Mouse (Mus musculus): ENCODE measurements around the gene Dolpp1. TPM values are rescaled to one million over a fixed set of nuclear protein-coding genes. Genes with fewer than 3 reads are reported as not detected.

The Dolpp1 gene
- polyA plus RNA-seq, 1 experiment from 2014 or later: 53.0 TPM

- peak overlapping the region; percentile 98 for H3K27ac ChIP-seq
- peaks cover 64% of the 10 kb centered on the region for H3K36me3 ChIP-seq (ENCODE audit: poor library complexity, severe bottlenecking)
- 92% methylated on average over 6 of the region's 6 CpGs for WGBS
These were observed 47.6 kb downstream of the Dolpp1 start for GRCm38 (mm10) chr2:30439631-30440030.

GRCm38 (mm10) chr2:30440211-30440700, 48.2 kb downstream of the Dolpp1 start:
- peak overlapping the region; percentile 21; the same call in 1 of the 2 replicates for H3K9ac ChIP-seq
- H3K4me1 ChIP-seq: peaks cover 43% of the 10 kb centered on the region

More at GRCm38 (mm10) chr2:30439631-30440030, 47.6 kb downstream of the Dolpp1 start:
- Histone ChIP-seq H3K9ac (0 out of 2 replicates have a peak overlapping the region, but pooled peaks have one; percentile 21), H3K4me2 (no peak overlapping the region), H3K9me3 (replicated peaks) (no peaks in the 10 kb centered on the region), H3K27me3 (no peaks in the 10 kb centered on the region), H3K4me3 (no peak overlapping the region), H3K4me1 (peaks cover 43% of the 10 kb centered on the region)
- no peak for ATAC-seq

GRCm38 (mm10) chr2:30440701-30441517, 48.9 kb downstream of the Dolpp1 start:
- H3K9me3 ChIP-seq (replicated peaks): no peaks in the 10 kb centered on the region
- 0 out of 2 replicates have a peak overlapping the region, but pooled peaks have one; percentile 14 for H3K4me3 ChIP-seq
- peaks cover 46% of the 10 kb centered on the region for H3K4me1 ChIP-seq
- peak overlapping the region; percentile 98 for H3K27ac ChIP-seq
- peaks cover 67% of the 10 kb centered on the region for H3K36me3 ChIP-seq (ENCODE audit: poor library complexity, severe bottlenecking)
- peak; percentile 60 for ATAC-seq
- no peaks in the 10 kb centered on the region for H3K27me3 ChIP-seq
- H3K9ac ChIP-seq: peak overlapping the region; percentile 65
- WGBS: 13% methylated on average over 12 of the region's 12 CpGs
- peak overlapping the region; percentile 41 for H3K4me2 ChIP-seq

More at GRCm38 (mm10) chr2:30440211-30440700, 48.2 kb downstream of the Dolpp1 start:
- no peak overlapping the region for H3K4me2 ChIP-seq
- no peaks in the 10 kb centered on the region for H3K27me3 ChIP-seq
- ATAC-seq: no peak
- 52% methylated on average over 3 of the region's 3 CpGs for WGBS
- H3K9me3 ChIP-seq (replicated peaks): no peaks in the 10 kb centered on the region
- H3K27ac ChIP-seq: peak overlapping the region; percentile 98
- no peak overlapping the region for H3K4me3 ChIP-seq
- peaks cover 65% of the 10 kb centered on the region for H3K36me3 ChIP-seq (ENCODE audit: poor library complexity, severe bottlenecking)

- ATAC-seq: peak; percentile 73
- Histone ChIP-seq H3K9me3 (replicated peaks) (no peaks in the 10 kb centered on the region), H3K27ac (peak overlapping the region; percentile 98), H3K4me3 (0 out of 2 replicates have a peak overlapping the region, but pooled peaks have one; percentile 14), H3K4me1 (peaks cover 46% of the 10 kb centered on the region), H3K4me2 (peak overlapping the region; percentile 41), H3K9ac (peak overlapping the region; percentile 65), H3K27me3 (no peaks in the 10 kb centered on the region), H3K36me3 (ENCODE audit: poor library complexity, severe bottlenecking) (peaks cover 73% of the 10 kb centered on the region)
- WGBS: 4% methylated on average over 15 of the region's 15 CpGs
These were observed 49.8 kb downstream of the Dolpp1 start for GRCm38 (mm10) chr2:30441518-30442497.

GRCm38 (mm10) chr2:30442498-30442890, 50.4 kb downstream of the Dolpp1 start:
- Histone ChIP-seq H3K4me1 (peaks cover 46% of the 10 kb centered on the region), H3K9me3 (replicated peaks) (no peaks in the 10 kb centered on the region), H3K36me3 (ENCODE audit: poor library complexity, severe bottlenecking) (peaks cover 73% of the 10 kb centered on the region), H3K4me2 (peak overlapping the region; percentile 41), H3K4me3 (0 out of 2 replicates have a peak overlapping the region, but pooled peaks have one; percentile 14), H3K27me3 (no peaks in the 10 kb centered on the region), H3K27ac (peak overlapping the region; percentile 98), H3K9ac (peak overlapping the region; percentile 65)
- no peak for ATAC-seq
- WGBS: 66% methylated on average over 5 of the region's 5 CpGs

GRCm38 (mm10) chr2:30443281-30443680, 51.2 kb downstream of the Dolpp1 start:
- 72% methylated on average over 4 of the region's 4 CpGs for WGBS
- Histone ChIP-seq H3K27me3 (no peaks in the 10 kb centered on the region), H3K9me3 (replicated peaks) (no peaks in the 10 kb centered on the region), H3K9ac (peak overlapping the region; percentile 65; the same call in 1 of the 2 replicates), H3K36me3 (ENCODE audit: poor library complexity, severe bottlenecking) (peaks cover 73% of the 10 kb centered on the region), H3K27ac (peak overlapping the region; percentile 98), H3K4me1 (peaks cover 46% of the 10 kb centered on the region), H3K4me3 (no peak overlapping the region), H3K4me2 (no peak overlapping the region)
- ATAC-seq: no peak

GRCm38 (mm10) chr2:30444006-30444405, 52.0 kb downstream of the Dolpp1 start:
- Histone ChIP-seq H3K36me3 (ENCODE audit: poor library complexity, severe bottlenecking) (peaks cover 69% of the 10 kb centered on the region), H3K4me1 (peaks cover 46% of the 10 kb centered on the region)
- WGBS: 88% methylated on average over 5 of the region's 5 CpGs

GRCm38 (mm10) chr2:30444450-30444849, 52.4 kb downstream of the Dolpp1 start:
- Histone ChIP-seq H3K4me1 (peaks cover 45% of the 10 kb centered on the region), H3K4me2 (no peak overlapping the region), H3K27me3 (no peaks in the 10 kb centered on the region), H3K36me3 (ENCODE audit: poor library complexity, severe bottlenecking) (peaks cover 68% of the 10 kb centered on the region), H3K4me3 (no peak overlapping the region), H3K9me3 (replicated peaks) (no peaks in the 10 kb centered on the region), H3K9ac (no peak overlapping the region), H3K27ac (no peak overlapping the region)
- no peak for ATAC-seq

More at GRCm38 (mm10) chr2:30444006-30444405, 52.0 kb downstream of the Dolpp1 start:
- no peak overlapping the region for H3K27ac ChIP-seq
- H3K27me3 ChIP-seq: no peaks in the 10 kb centered on the region
- ATAC-seq: no peak
- no peaks in the 10 kb centered on the region for H3K9me3 ChIP-seq (replicated peaks)
- H3K9ac ChIP-seq: peak overlapping the region; percentile 12; the same call in 1 of the 2 replicates
- no peak overlapping the region for H3K4me2 ChIP-seq
- no peak overlapping the region for H3K4me3 ChIP-seq

- Histone ChIP-seq H3K27me3 (no peaks in the 10 kb centered on the region), H3K4me3 (no peak overlapping the region), H3K27ac (no peak overlapping the region), H3K9ac (peak overlapping the region; percentile 34; the same call in 1 of the 2 replicates), H3K36me3 (ENCODE audit: poor library complexity, severe bottlenecking) (peaks cover 69% of the 10 kb centered on the region), H3K9me3 (replicated peaks) (no peaks in the 10 kb centered on the region), H3K4me1 (peaks cover 36% of the 10 kb centered on the region), H3K4me2 (no peak overlapping the region)
- ATAC-seq: no peak
- WGBS: 49% methylated on average over 2 of the region's 2 CpGs
These were observed 53.3 kb downstream of the Dolpp1 start for GRCm38 (mm10) chr2:30445312-30445711.

GRCm38 (mm10) chr2:30446891-30447826, 55.1 kb downstream of the Dolpp1 start:
- no peak for ATAC-seq
- Histone ChIP-seq H3K4me1 (peaks cover 18% of the 10 kb centered on the region), H3K27me3 (no peaks in the 10 kb centered on the region), H3K4me2 (no peak overlapping the region), H3K27ac (no peak overlapping the region; the same call in 1 of the 2 replicates), H3K9ac (no peak overlapping the region), H3K9me3 (replicated peaks) (no peaks in the 10 kb centered on the region), H3K36me3 (ENCODE audit: poor library complexity, severe bottlenecking) (peaks cover 74% of the 10 kb centered on the region), H3K4me3 (no peak overlapping the region)
- 88% methylated on average over 10 of the region's 10 CpGs for WGBS

GRCm38 (mm10) chr2:30448371-30448770, 56.3 kb downstream of the Dolpp1 start:
- WGBS: 95% methylated on average over 7 of the region's 7 CpGs

More at GRCm38 (mm10) chr2:30448371-30448770, 56.3 kb downstream of the Dolpp1 start:
- peaks cover 6% of the 10 kb centered on the region for H3K4me1 ChIP-seq
- no peaks in the 10 kb centered on the region for H3K9me3 ChIP-seq (replicated peaks)
- no peak overlapping the region for H3K9ac ChIP-seq
- H3K36me3 ChIP-seq (ENCODE audit: poor library complexity, severe bottlenecking): peaks cover 68% of the 10 kb centered on the region
- no peak overlapping the region for H3K4me2 ChIP-seq
- H3K27me3 ChIP-seq: no peaks in the 10 kb centered on the region
- no peak overlapping the region for H3K27ac ChIP-seq
- no peak for ATAC-seq
- H3K4me3 ChIP-seq: no peak overlapping the region
